Mouse (Mus musculus) layer of hippocampus, adult 11-12 months (tissue): ENCODE data around the gene Wls.
A peak's percentile ranks its signal among the peaks of the same experiment; 100 is the strongest.

Experiments used
- DNase-seq: peaks from one replicate; pipeline ENCODE4 v3.0.0; 2022; ENCODE audit warnings: low spot score

Gene Wls

GRCm38 (mm10) chr3:159839481-159839880, at the start of gene Wls:
TSS of gene Wls (plus strand) at chr3:159839672.
- peak; percentile 53 for DNase-seq

GRCm38 (mm10) chr3:159789781-159790180, 49.7 kb upstream of the Wls start:
- DNase-seq, result no peak

GRCm38 (mm10) chr3:159831535-159831934, 7.9 kb upstream of the Wls start:
- DNase-seq, result no peak

- peak; percentile 37 for DNase-seq
Measured at GRCm38 (mm10) chr3:159840002-159840816, 737 bp downstream of the Wls start.

GRCm38 (mm10) chr3:159840817-159841390, 1.4 kb downstream of the Wls start:
- DNase-seq, result peak; percentile 13

GRCm38 (mm10) chr3:159841458-159841857, 2.0 kb downstream of the Wls start:
- no peak for DNase-seq

GRCm38 (mm10) chr3:159843135-159843534, 3.7 kb downstream of the Wls start:
- DNase-seq, result no peak

- DNase-seq, result no peak
Measured at GRCm38 (mm10) chr3:159847410-159848016, 8.0 kb downstream of the Wls start.

GRCm38 (mm10) chr3:159848156-159848555, 8.7 kb downstream of the Wls start:
- no peak for DNase-seq

- no peak for DNase-seq
Measured at GRCm38 (mm10) chr3:159851476-159851875, 12.0 kb downstream of the Wls start.

GRCm38 (mm10) chr3:159851980-159852379, 12.5 kb downstream of the Wls start:
- peak; percentile 4 for DNase-seq

GRCm38 (mm10) chr3:159857112-159857511, 17.6 kb downstream of the Wls start:
- peak; percentile 8 for DNase-seq

GRCm38 (mm10) chr3:159865691-159866090, 26.2 kb downstream of the Wls start:
- DNase-seq, result no peak

- DNase-seq, result no peak
Measured at GRCm38 (mm10) chr3:159878983-159879382, 39.5 kb downstream of the Wls start.

GRCm38 (mm10) chr3:159883325-159883724, 43.9 kb downstream of the Wls start:
- no peak for DNase-seq

- no peak for DNase-seq
Measured at GRCm38 (mm10) chr3:159884802-159885201, 45.3 kb downstream of the Wls start.

GRCm38 (mm10) chr3:159885271-159885670, 45.8 kb downstream of the Wls start:
- peak; percentile 87 for DNase-seq

GRCm38 (mm10) chr3:159885781-159886400, 46.4 kb downstream of the Wls start:
- no peak for DNase-seq

GRCm38 (mm10) chr3:159890176-159891056, 50.9 kb downstream of the Wls start:
- DNase-seq, result no peak

- no peak for DNase-seq
Measured at GRCm38 (mm10) chr3:159891057-159891752, 51.7 kb downstream of the Wls start.

- DNase-seq, result no peak
Measured at GRCm38 (mm10) chr3:159907329-159907728, 67.9 kb downstream of the Wls start.
